Mouse (Mus musculus) embryonic facial prominence, embryonic 12.5 days (tissue): ENCODE measurements around the gene 4931422A03Rik. TPM values are rescaled to one million over a fixed set of nuclear protein-coding genes. Genes with fewer than 3 reads are reported as not detected.

Experiments
- ATAC-seq: fragments of 200-750 bp; cut with Nextera tagmentation; 2 replicates; pipeline ENCODE4 v1.8.0; 2017; ENCODE audit not compliant: insufficient number of reproducible peaks, insufficient read depth, low FRiP score, low TSS enrichment
- H3K27ac ChIP-seq: fragments of 300-500 bp; sonication (generic); 2 replicates; pipeline ENCODE4 v1.5.1; 2016; ENCODE audit warnings: mild to moderate bottlenecking
- H3K27me3 ChIP-seq: fragments of 300-500 bp; sonication (generic); 2 replicates; pipeline ENCODE4 v1.6.1; 2016; ENCODE audit warnings: mild to moderate bottlenecking, moderate library complexity
- H3K36me3 ChIP-seq: fragments of 300-500 bp; sonication (generic); 2 replicates; pipeline ENCODE4 v1.6.1; 2016; ENCODE audit warnings: mild to moderate bottlenecking
- H3K4me1 ChIP-seq: fragments of 300-500 bp; sonication (generic); 2 replicates; pipeline ENCODE4 v1.6.1; 2016
- H3K4me2 ChIP-seq: fragments of 300-500 bp; sonication (generic); replicated peaks from 2 replicates; pipeline ENCODE4 v1.6.1; 2016; ENCODE audit warnings: mild to moderate bottlenecking, moderate library complexity
- H3K4me3 ChIP-seq: fragments of 300-500 bp; sonication (generic); 2 replicates; pipeline ENCODE4 v1.5.1; 2016; ENCODE audit warnings: mild to moderate bottlenecking
- H3K9ac ChIP-seq: fragments of 300-500 bp; sonication (generic); 2 replicates; pipeline ENCODE4 v1.6.1; 2016; ENCODE audit warnings: mild to moderate bottlenecking, moderate library complexity
- H3K9me3 ChIP-seq: fragments of 300-500 bp; sonication (generic); 2 replicates; pipeline ENCODE4 v1.6.1; 2016; ENCODE audit warnings: mild to moderate bottlenecking, moderate library complexity
- WGBS: fragments of 180-500 bp; shearing (Covaris S2); methylation state at CpG from one replicate; pipeline ENCODE4 v1.1.7; 2016; 5-methylcytosine and 5-hydroxymethylcytosine counted together
- polyA plus RNA-seq: library from polyadenylated mRNA; unstranded; fragments of >200 nt; fragmentation: Nextera tagmentation; extraction: Ambion mirVana; gene quantifications from 2 replicates; pipeline ENCODE4 v1.2.1, GENCODE M21; 2016

Gene 4931422A03Rik
- polyA plus RNA-seq, 1 experiment from 2014 or later = 3.0 TPM

DNA sequence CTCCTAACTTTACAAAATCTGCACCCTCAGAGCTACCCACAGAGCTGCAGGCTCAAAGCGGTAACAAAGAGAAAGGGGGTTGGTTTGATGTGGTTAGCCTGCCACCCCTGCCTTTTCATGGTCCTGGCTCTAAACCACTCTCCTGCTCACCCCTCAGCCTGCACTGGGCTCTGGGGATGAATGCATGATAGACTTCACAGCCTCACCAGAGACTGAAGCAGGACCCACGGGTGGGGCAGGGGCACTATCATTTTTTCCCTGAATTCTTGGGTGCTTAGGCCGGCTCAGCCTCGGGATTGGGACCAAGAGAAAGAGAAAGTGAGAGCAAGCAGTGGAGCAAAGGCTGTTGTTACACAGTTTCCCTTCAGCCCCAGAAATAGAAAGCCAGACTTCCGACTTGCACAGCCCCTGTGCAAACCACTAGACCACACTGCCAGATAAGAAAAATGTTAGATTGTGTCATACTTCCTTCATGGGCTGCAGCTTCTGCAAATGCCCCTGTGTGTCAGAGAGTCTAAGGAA, 82.5 kb downstream of the 4931422A03Rik start:
- WGBS = 75% methylated on average over 5 of the region's 5 CpGs
- no peak overlapping the region for H3K4me3 ChIP-seq

GRCm38 (mm10) chr2:103944859-103945258, 83.3 kb downstream of the 4931422A03Rik start:
- WGBS = 87% methylated on average over 2 of the region's 2 CpGs
- Histone ChIP-seq H3K27ac (no peak overlapping the region), H3K9me3 (no peaks in the 10 kb centered on the region), H3K27me3 (no peaks in the 10 kb centered on the region), H3K36me3 (no peaks in the 10 kb centered on the region), H3K4me2 (no peak overlapping the region), H3K4me3 (no peak overlapping the region), H3K4me1 (no peaks in the 10 kb centered on the region), H3K9ac (no peak overlapping the region)
- no peak for ATAC-seq

More for the DNA sequence above, 82.5 kb downstream of the 4931422A03Rik start:
- Histone ChIP-seq H3K36me3 (no peaks in the 10 kb centered on the region), H3K4me2 (no peak overlapping the region), H3K9me3 (no peaks in the 10 kb centered on the region), H3K4me1 (no peaks in the 10 kb centered on the region), H3K27ac (no peak overlapping the region), H3K27me3 (no peaks in the 10 kb centered on the region), H3K9ac (no peak overlapping the region)
- ATAC-seq = no peak

- Histone ChIP-seq H3K4me2 (no peak overlapping the region), H3K9me3 (no peaks in the 10 kb centered on the region), H3K9ac (no peak overlapping the region), H3K27ac (no peak overlapping the region), H3K36me3 (no peaks in the 10 kb centered on the region), H3K4me1 (no peaks in the 10 kb centered on the region), H3K27me3 (no peaks in the 10 kb centered on the region), H3K4me3 (no peak overlapping the region)
- 70% methylated on average over 3 of the region's 3 CpGs for WGBS
- no peak for ATAC-seq
These were observed 87.1 kb downstream of the 4931422A03Rik start for GRCm38 (mm10) chr2:103941085-103941484.

DNA sequence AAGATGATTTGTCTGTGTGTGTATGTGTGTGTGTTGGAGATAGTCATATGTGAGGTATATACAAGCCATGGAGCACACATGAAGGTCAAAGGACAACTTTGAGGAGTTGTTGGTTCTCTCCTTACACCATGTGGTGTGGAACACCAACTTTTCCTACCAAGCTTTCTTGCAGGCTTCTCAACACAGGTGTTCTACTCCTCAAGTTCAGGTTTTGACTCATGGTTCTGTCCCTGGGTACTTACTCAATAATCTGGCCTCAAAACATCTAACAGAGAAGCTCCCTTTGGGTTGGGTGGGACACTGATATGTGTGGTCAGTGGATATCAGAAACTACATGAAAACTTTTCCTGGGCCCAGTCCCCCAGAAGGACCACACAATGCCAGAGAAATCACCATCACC, 89.2 kb downstream of the 4931422A03Rik start:
- H3K27me3 ChIP-seq = no peaks in the 10 kb centered on the region
- no peak overlapping the region for H3K27ac ChIP-seq
- ATAC-seq = no peak
- H3K4me3 ChIP-seq = no peak overlapping the region
- no peaks in the 10 kb centered on the region for H3K9me3 ChIP-seq
- no peak overlapping the region for H3K9ac ChIP-seq
- H3K36me3 ChIP-seq = no peaks in the 10 kb centered on the region
- no peaks in the 10 kb centered on the region for H3K4me1 ChIP-seq
- no peak overlapping the region for H3K4me2 ChIP-seq

DNA sequence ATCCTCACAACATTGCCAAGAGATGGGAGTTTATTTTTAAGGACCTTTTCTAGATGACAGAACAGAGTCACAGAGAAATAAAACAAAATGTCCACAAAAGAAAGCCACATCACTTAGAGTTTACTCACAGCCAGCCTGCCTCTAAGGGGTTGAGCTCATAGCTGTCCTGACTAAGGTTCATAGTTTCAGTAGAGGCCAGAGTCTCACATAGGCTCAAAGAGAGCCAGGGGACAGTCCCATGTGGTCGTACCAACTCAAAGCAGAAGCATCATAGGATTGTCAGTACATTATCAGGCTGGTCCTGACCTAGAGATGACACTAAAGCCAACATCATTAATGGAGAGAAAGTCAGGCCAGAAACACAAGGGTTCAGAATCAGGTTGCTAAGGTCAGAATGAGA, 89.6 kb downstream of the 4931422A03Rik start:
- H3K4me1 ChIP-seq = no peaks in the 10 kb centered on the region
- no peaks in the 10 kb centered on the region for H3K9me3 ChIP-seq
- H3K27ac ChIP-seq = no peak overlapping the region
- H3K4me3 ChIP-seq = no peak overlapping the region
- no peaks in the 10 kb centered on the region for H3K36me3 ChIP-seq
- no peaks in the 10 kb centered on the region for H3K27me3 ChIP-seq
- WGBS = 59% methylated on average over 1 of the region's 1 CpGs
- ATAC-seq = no peak
- no peak overlapping the region for H3K4me2 ChIP-seq
- H3K9ac ChIP-seq = no peak overlapping the region

DNA sequence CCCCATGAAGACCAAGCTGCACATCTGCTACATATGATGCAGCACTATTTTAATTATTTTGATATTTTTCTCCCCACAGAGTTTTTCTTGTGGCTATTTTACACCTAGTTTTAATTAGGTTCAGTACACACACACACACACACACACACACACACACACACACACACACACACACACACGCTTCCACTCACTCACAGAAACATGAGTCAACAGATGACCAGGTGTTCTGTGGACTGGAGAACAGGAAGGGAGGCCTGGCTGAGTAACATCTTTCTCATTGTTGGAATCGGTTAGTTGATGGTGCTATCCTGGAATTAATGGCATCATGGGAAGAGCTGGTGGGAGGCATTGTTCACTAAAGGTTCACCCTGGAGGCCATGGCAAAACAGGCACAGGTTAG, 90.5 kb downstream of the 4931422A03Rik start:
- 76% methylated on average over 2 of the region's 2 CpGs for WGBS
- Histone ChIP-seq H3K27me3 (no peaks in the 10 kb centered on the region), H3K4me1 (no peaks in the 10 kb centered on the region), H3K9ac (no peak overlapping the region), H3K4me2 (no peak overlapping the region), H3K27ac (no peak overlapping the region), H3K4me3 (no peak overlapping the region), H3K9me3 (no peaks in the 10 kb centered on the region), H3K36me3 (no peaks in the 10 kb centered on the region)
- ATAC-seq = no peak

GRCm38 (mm10) chr2:103936666-103937065, 91.5 kb downstream of the 4931422A03Rik start:
- Histone ChIP-seq H3K9me3 (no peaks in the 10 kb centered on the region), H3K9ac (no peak overlapping the region), H3K4me2 (no peak overlapping the region), H3K27ac (no peak overlapping the region), H3K36me3 (no peaks in the 10 kb centered on the region), H3K4me1 (no peaks in the 10 kb centered on the region), H3K4me3 (no peak overlapping the region), H3K27me3 (no peaks in the 10 kb centered on the region)
- 86% methylated on average over 2 of the region's 2 CpGs for WGBS
- no peak for ATAC-seq

DNA sequence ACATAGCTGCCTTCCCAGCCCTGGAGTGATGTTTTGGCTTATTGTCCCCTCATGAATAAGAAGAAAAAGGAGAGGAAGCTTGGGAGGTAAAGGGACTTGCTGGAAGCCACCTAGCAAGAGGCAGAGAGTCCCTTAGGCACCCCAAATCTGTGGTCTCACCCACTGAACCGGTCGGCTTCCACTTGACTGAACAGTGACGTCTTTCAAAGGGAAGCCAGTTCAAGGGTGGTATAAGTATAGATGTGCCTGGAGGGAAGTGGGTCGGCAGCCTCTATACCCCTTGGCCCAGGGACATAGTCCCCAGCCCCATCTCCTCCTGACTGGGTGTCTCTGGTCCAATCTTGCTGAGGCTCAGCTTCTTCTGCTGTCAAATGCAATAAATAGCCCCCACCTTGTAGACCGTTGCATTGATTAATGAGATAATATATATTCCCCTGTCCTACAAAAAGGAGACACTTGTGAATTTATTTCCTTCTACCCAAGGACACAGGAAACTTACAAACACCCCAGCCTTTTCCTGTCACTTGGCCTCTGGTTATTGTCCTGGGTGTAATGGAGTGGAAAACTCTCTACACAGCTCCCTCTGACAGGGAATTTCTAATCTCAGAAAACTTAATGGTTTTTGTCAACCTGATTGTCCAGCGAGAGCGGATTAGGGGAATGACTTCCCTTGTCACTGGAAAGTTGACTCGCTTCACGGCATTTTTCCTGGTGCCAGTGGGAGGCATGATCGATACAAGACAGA, 92.3 kb downstream of the 4931422A03Rik start:
- no peak for ATAC-seq
- Histone ChIP-seq H3K4me1 (no peaks in the 10 kb centered on the region), H3K4me3 (no peak overlapping the region)

DNA sequence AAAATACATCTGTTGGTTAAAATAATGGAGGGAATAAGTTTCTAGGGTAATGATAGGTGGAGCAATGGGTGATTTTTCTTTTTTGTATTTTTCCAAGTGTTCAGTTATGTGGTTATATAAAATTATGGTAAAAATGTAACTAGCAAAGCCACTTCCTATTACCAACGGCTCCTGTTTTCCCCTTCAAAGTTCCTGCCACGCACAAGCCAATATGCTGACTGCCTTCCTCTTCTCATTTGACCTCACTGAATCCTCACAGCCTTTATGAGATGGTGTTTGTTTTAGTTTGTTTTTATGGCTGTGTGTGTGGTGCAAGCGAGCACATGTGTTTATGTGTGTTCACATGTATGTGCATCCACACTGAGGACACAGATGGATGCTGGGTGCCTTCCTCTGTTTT, 93.5 kb downstream of the 4931422A03Rik start:
- ATAC-seq = no peak
- no peaks in the 10 kb centered on the region for H3K27me3 ChIP-seq
- no peaks in the 10 kb centered on the region for H3K4me1 ChIP-seq
- H3K9ac ChIP-seq = no peak overlapping the region
- WGBS = 68% methylated on average over 3 of the region's 3 CpGs
- H3K9me3 ChIP-seq = no peaks in the 10 kb centered on the region
- H3K4me2 ChIP-seq = no peak overlapping the region
- H3K4me3 ChIP-seq = no peak overlapping the region
- H3K27ac ChIP-seq = no peak overlapping the region
- no peaks in the 10 kb centered on the region for H3K36me3 ChIP-seq

More for the DNA sequence above, 92.3 kb downstream of the 4931422A03Rik start:
- WGBS = 66% methylated on average over 10 of the region's 10 CpGs
- no peaks in the 10 kb centered on the region for H3K9me3 ChIP-seq
- H3K27me3 ChIP-seq = no peaks in the 10 kb centered on the region
- H3K9ac ChIP-seq = no peak overlapping the region
- H3K27ac ChIP-seq = no peak overlapping the region
- H3K4me2 ChIP-seq = no peak overlapping the region
- H3K36me3 ChIP-seq = no peaks in the 10 kb centered on the region

DNA sequence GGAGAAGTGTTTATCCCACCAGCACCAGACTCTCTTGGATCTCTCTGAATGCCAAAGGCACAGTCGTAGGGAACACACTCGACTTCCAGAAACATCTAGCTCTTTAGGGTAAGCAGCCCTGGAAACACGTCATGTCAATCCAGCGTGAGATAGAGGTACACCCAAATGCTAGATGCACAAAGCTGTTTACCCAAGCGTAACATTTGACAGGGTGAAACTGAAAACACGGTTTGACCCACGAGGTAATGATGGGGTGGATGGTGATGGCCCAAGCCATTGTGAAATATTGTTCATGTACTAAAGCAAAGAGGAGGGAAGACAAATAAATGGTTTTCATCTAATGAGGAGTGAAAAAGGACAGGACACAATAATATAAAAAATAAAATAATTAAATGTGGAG, 93.9 kb downstream of the 4931422A03Rik start:
- no peaks in the 10 kb centered on the region for H3K27me3 ChIP-seq
- no peak overlapping the region for H3K27ac ChIP-seq
- WGBS = 62% methylated on average over 7 of the region's 7 CpGs
- H3K9ac ChIP-seq = no peak overlapping the region
- H3K4me2 ChIP-seq = no peak overlapping the region
- H3K4me3 ChIP-seq = no peak overlapping the region
- no peaks in the 10 kb centered on the region for H3K36me3 ChIP-seq
- H3K9me3 ChIP-seq = no peaks in the 10 kb centered on the region
- no peaks in the 10 kb centered on the region for H3K4me1 ChIP-seq
- ATAC-seq = no peak

GRCm38 (mm10) chr2:103932480-103932879, 95.7 kb downstream of the 4931422A03Rik start:
- Histone ChIP-seq H3K9ac (no peak overlapping the region), H3K4me2 (no peak overlapping the region), H3K9me3 (no peaks in the 10 kb centered on the region), H3K36me3 (no peaks in the 10 kb centered on the region), H3K27ac (no peak overlapping the region), H3K27me3 (no peaks in the 10 kb centered on the region), H3K4me3 (no peak overlapping the region), H3K4me1 (0 out of 2 replicates have a peak, but pooled peaks cover 3% of the 10 kb centered on the region)
- ATAC-seq = no peak
- WGBS = 76% methylated on average over 9 of the region's 9 CpGs

- Histone ChIP-seq H3K4me3 (no peak overlapping the region), H3K27ac (no peak overlapping the region), H3K4me2 (no peak overlapping the region), H3K27me3 (no peaks in the 10 kb centered on the region), H3K9me3 (no peaks in the 10 kb centered on the region), H3K9ac (no peak overlapping the region), H3K36me3 (no peaks in the 10 kb centered on the region), H3K4me1 (0 out of 2 replicates have a peak, but pooled peaks cover 3% of the 10 kb centered on the region)
- no peak for ATAC-seq
- 61% methylated on average over 2 of the region's 2 CpGs for WGBS
These were observed 96.1 kb downstream of the 4931422A03Rik start for GRCm38 (mm10) chr2:103932025-103932424.
